Mouse (Mus musculus) right cerebral cortex, postnatal 14 days (tissue): ENCODE results near the gene Nap1l3.

ENCODE experiments used
- DNase-seq: peaks from one replicate; pipeline ENCODE4 v3.0.0; 2022

Gene Nap1l3

GRCm38 (mm10) chrX:122396781-122397581, at the start of gene Nap1l3:
TSS of gene Nap1l3 (minus strand) at chrX:122397401.
- peak; percentile 45 for DNase-seq

DNA sequence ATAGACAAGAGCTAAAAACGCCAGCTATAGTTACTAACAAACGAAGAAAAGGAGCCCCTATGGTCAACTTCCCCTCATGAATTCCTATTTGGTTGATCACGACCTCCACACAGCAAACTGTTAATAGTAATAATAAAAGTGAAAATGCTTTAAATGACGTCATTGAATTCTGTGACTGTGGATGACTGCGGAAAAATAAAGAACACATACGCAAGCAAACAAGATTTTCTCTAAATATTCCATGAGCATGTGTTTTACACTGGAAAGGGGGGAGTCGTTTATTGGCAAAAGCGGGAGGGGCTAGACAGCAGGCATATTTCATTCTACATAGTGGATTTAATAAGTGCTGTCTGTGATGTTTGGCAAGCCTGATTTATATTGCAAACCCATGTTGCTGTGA, 451 bp upstream of the Nap1l3 start:
- DNase-seq: no peak
